Mouse (Mus musculus) bone marrow macrophage, adult 2 months (primary cell): ENCODE measurements at regions not wholly inside any gene's neighbourhood (a gene's known extent, or its start where the extent isn't known, plus 50 kb on each side); places are given as distances from the start of the nearest gene placed in this dataset.

Experiments
- CTCF ChIP-seq: IDR thresholded peaks from 2 replicates; pipeline ENCODE4 v1.5.1; 2012; ENCODE audit warnings: low read depth, mild to moderate bottlenecking, low read length, moderate library complexity
- POLR2A ChIP-seq: IDR thresholded peaks from 2 replicates; pipeline ENCODE4 v1.6.1; 2012; ENCODE audit warnings: mild to moderate bottlenecking, low read depth, low read length, borderline replicate concordance

- TF ChIP-seq POLR2A: no peak
- no peak for TF ChIP-seq CTCF
These were observed 187.0 kb upstream of the Jade1 start for GRCm38 (mm10) chr3:41368351-41369101.
